Comparison of ENCODE assay signal across 13 mouse cellular contexts in the genomic region with DNA sequence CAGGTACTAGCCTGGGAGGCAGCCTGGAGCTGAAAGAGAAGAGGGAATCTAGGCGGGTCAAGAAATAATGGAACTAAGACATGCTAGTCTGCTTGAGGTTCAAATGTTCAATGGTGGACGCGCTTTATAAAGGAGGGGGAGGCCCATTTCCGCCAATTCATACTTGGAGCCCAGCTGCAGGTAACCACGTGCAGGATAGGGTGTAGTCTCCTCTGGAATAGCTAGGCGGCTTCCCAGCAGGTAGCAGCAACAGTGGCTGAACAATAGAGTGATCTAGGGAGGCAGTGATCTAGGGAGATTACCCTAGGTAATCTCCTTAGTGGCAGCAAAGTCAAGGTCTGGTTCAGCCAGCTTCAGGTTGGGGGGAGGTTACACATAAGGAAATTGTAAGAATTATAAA.
"Had no signal": no experiment of that assay in that cellular context is flagged by ENCODE, and none has a peak within 500 bp of the region (broad histone marks: within the 10 kb centered on the region; RNA-seq: fewer than 3 reads in every experiment).

No protein-coding gene starts in this region.

- DNase-seq: gastrocnemius, postnatal 14 days; gastrocnemius, postnatal 36 days; heart, adult 11 months; heart, adult 2 months; heart, postnatal 10 days; heart, postnatal 4 days; kidney, adult 18-20 months; kidney, adult 8-10 months; kidney, postnatal 10 days; kidney, postnatal 25 days; kidney, postnatal 4 days; layer of hippocampus, postnatal 36 days; left cerebral cortex, postnatal 4 days had no signal
